Mouse (Mus musculus) heart, embryonic 14.5 days (tissue): ENCODE measurements around the gene Eif3c. TPM values are rescaled to one million over a fixed set of nuclear protein-coding genes. Genes with fewer than 3 reads are reported as not detected.

Source experiments
- ATAC-seq: fragments of 200-750 bp; cut with Nextera tagmentation; 2 replicates; pipeline ENCODE4 v1.8.0; 2017; ENCODE audit warnings: low read depth, moderate TSS enrichment; ENCODE audit not compliant: insufficient number of reproducible peaks, insufficient read depth, low FRiP score
- H3K27ac ChIP-seq, 2 experiments: fragments of 200-500 bp in 1 of 2; fragments of 300-500 bp in 1 of 2; sonication (generic) in 1 of 2; replicated peaks in 1 of 2; 2 replicates each; pipeline ENCODE4 v1.5.1; 2012 to 2014; ENCODE audit warnings: low read depth in 2 of 2, low read length in 2 of 2, control low read depth in 1 of 2, mild to moderate bottlenecking in 1 of 2, mixed read lengths in 1 of 2; ENCODE audit not compliant: control insufficient read depth in 1 of 2, insufficient read depth in 1 of 2
- H3K27me3 ChIP-seq: fragments of 300-500 bp; sonication (generic); 2 replicates; pipeline ENCODE4 v1.6.1; 2014; ENCODE audit warnings: mild to moderate bottlenecking, low read length, control low read depth; ENCODE audit not compliant: control insufficient read depth, insufficient read depth
- H3K36me3 ChIP-seq: fragments of 300-500 bp; sonication (generic); 2 replicates; pipeline ENCODE4 v1.6.1; 2014; ENCODE audit warnings: mild to moderate bottlenecking, control low read depth, low read length, mixed read lengths; ENCODE audit not compliant: control insufficient read depth, insufficient read depth
- H3K4me1 ChIP-seq, 2 experiments: fragments of 200-500 bp in 1 of 2; fragments of 300-500 bp in 1 of 2; sonication (generic) in 1 of 2; 2 replicates each; pipeline ENCODE4 v1.6.1; 2012 to 2014; ENCODE audit warnings: low read length in 2 of 2, control low read depth in 1 of 2, mixed read lengths in 1 of 2; ENCODE audit not compliant: control insufficient read depth in 2 of 2, insufficient read depth in 2 of 2
- H3K4me2 ChIP-seq: fragments of 300-500 bp; sonication (generic); 2 replicates; pipeline ENCODE4 v1.6.1; 2014; ENCODE audit warnings: mild to moderate bottlenecking, low read length
- H3K4me3 ChIP-seq, 2 experiments: fragments of 200-500 bp in 1 of 2; fragments of 300-500 bp in 1 of 2; sonication (generic) in 1 of 2; 2 replicates each; pipeline ENCODE4 v1.5.1; 2012 to 2014; ENCODE audit warnings: low read length in 2 of 2, mild to moderate bottlenecking in 2 of 2, control low read depth in 1 of 2, low read depth in 1 of 2, moderate library complexity in 1 of 2; ENCODE audit not compliant: control insufficient read depth in 1 of 2, insufficient read depth in 1 of 2
- H3K9ac ChIP-seq: fragments of 300-500 bp; sonication (generic); 2 replicates; pipeline ENCODE4 v1.6.1; 2014; ENCODE audit warnings: mild to moderate bottlenecking, low read length
- H3K9me3 ChIP-seq: fragments of 300-500 bp; sonication (generic); 2 replicates; pipeline ENCODE4 v1.6.1; 2016; ENCODE audit warnings: low read length, control low read depth; ENCODE audit not compliant: control insufficient read depth
- WGBS: fragments of 180-500 bp; shearing (Covaris S2); extraction: QIAGEN DNeasy Blood & Tissue Kit; methylation state at CpG from one replicate; pipeline ENCODE4 v1.1.7; 2014; 5-methylcytosine and 5-hydroxymethylcytosine counted together
- polyA plus RNA-seq: library from polyadenylated mRNA; unstranded; fragments of >200 nt; fragmentation: Nextera tagmentation; extraction: Ambion mirVana; gene quantifications from 2 replicates; pipeline ENCODE4 v1.2.1, GENCODE M21; 2014

Gene Eif3c
- polyA plus RNA-seq, 1 experiment from 2014 or later, result 116 TPM

- Histone ChIP-seq H3K36me3 (no peaks in the 10 kb centered on the region), H3K4me2 (no peak overlapping the region), H3K9ac (no peak overlapping the region), H3K27me3 (peaks cover 11% of the 10 kb centered on the region; the same call in 1 of the 2 replicates), H3K4me1 (no peaks in the 10 kb centered on the region), H3K4me3 (no peak overlapping the region), H3K9me3 (no peaks in the 10 kb centered on the region), H3K27ac (no peak overlapping the region)
- WGBS, result 55% methylated on average over 6 of the region's 6 CpGs
- ATAC-seq, result no peak
Measured at GRCm38 (mm10) chr7:126596414-126596813, 30.2 kb upstream of the Eif3c start.

GRCm38 (mm10) chr7:126595890-126596289 lies 29.7 kb upstream of the Eif3c start:
- Histone ChIP-seq H3K27ac (no peak overlapping the region), H3K27me3 (peaks cover 11% of the 10 kb centered on the region; the same call in 1 of the 2 replicates), H3K36me3 (no peaks in the 10 kb centered on the region), H3K9me3 (no peaks in the 10 kb centered on the region), H3K4me2 (no peak overlapping the region), H3K9ac (no peak overlapping the region), H3K4me3 (no peak overlapping the region), H3K4me1 (no peaks in the 10 kb centered on the region)
- no peak for ATAC-seq
- WGBS, result 73% methylated on average over 5 of the region's 5 CpGs

DNA sequence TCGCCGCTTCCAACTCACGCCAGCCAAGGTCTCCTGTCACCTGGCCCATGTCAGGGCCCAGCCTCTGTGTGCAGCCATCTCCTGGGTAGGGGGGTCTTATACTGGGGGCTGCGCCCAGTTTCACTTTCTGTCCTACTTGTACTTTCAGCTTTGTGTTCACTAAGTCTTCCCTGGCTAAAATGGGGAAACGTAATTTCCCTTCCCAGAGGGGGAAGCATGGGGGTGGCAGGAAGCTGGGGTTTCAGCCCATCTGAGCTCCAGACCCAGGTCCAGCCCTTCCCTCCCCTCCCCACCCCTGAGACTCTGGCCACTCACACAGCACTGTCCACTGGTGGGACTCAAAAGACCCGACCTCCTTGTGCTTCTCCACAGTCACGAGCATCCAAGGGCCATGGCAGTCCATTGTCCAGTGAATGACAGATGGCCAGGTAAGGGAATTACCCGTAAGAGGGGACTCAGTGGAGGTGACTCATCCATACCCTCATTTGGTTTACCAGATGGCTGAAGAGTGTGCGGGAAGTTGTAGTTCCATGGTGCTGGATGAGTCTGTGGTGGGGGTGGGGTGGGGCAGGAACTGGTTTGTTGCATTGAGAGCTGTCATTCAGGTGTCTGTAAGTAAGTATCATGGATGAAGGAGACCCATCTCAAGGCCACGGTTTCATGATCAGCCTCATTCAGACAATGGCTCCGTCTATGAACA lies 28.8 kb upstream of the Eif3c start, which contains the start of gene Il27:
Gene Il27, minus strand, starts transcription at position 80 of the 700 bp plus-strand sequence.
- no peak for ATAC-seq
- H3K9me3 ChIP-seq, result no peaks in the 10 kb centered on the region
- no peak within 1 kb of the TSS for H3K4me2 ChIP-seq
- H3K27ac ChIP-seq, result no peak within 1 kb of the TSS
- no peaks in the 10 kb centered on the region for H3K36me3 ChIP-seq
- H3K27me3 ChIP-seq, result peaks cover 11% of the 10 kb centered on the region; the same call in 1 of the 2 replicates
- no peak within 1 kb of the TSS for H3K4me3 ChIP-seq
- H3K9ac ChIP-seq, result no peak within 1 kb of the TSS
- no peaks in the 10 kb centered on the region for H3K4me1 ChIP-seq
- WGBS, result 77% methylated on average over 11 of the region's 11 CpGs

- peaks cover 10% of the 10 kb centered on the region for H3K27me3 ChIP-seq
- no peaks in the 10 kb centered on the region for H3K36me3 ChIP-seq
- no peak overlapping the region for H3K4me3 ChIP-seq
- peak overlapping the region; percentile 44 for H3K4me2 ChIP-seq
- no peak for ATAC-seq
- no peak overlapping the region for H3K27ac ChIP-seq
- H3K4me1 ChIP-seq, result peaks cover 0 to 3% of the 10 kb centered on the region in 2 experiments; a peak in 3 of 4 replicates
- no peaks in the 10 kb centered on the region for H3K9me3 ChIP-seq
- H3K9ac ChIP-seq, result peak overlapping the region; percentile 44; the same call in 1 of the 2 replicates
- 8% methylated on average over 16 of the region's 16 CpGs for WGBS
Measured at GRCm38 (mm10) chr7:126587779-126588178, 21.6 kb upstream of the Eif3c start.

DNA sequence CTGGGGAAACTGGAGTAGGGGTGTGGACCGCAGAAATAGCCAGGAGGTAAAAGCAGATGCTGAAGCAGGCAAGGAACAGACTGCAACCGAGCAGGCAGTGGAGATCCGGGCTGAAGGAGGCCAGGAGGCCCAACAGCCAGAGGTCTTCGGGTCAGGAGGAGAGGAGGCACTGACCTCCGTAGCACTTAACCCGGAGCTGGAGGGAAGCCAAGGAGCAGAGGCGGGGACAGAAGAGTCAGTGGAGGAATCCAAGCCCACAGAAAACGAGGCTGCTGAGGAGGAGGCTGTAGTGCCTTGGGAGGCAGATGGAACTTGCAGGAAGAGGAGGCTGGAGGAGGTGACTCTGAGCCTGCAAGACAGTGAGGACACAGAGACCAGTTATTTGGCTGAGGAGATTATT lies 20.6 kb upstream of the Eif3c start:
- 47% methylated on average over 8 of the region's 8 CpGs for WGBS
- Histone ChIP-seq H3K4me3 (no peak overlapping the region), H3K9ac (no peak overlapping the region), H3K9me3 (no peaks in the 10 kb centered on the region), H3K36me3 (no peaks in the 10 kb centered on the region), H3K27me3 (peaks cover 10% of the 10 kb centered on the region), H3K27ac (no peak overlapping the region), H3K4me1 (peaks cover 0 to 7% of the 10 kb centered on the region in 2 experiments), H3K4me2 (no peak overlapping the region)
- ATAC-seq, result no peak

GRCm38 (mm10) chr7:126585717-126586116 lies 19.5 kb upstream of the Eif3c start, which contains the start of gene Cln3:
Gene Cln3 (minus strand): TSS chr7:126585817.
- Histone ChIP-seq H3K27me3 (peaks cover 10% of the 10 kb centered on the region), H3K4me1 (peaks cover 0 to 7% of the 10 kb centered on the region in 2 experiments), H3K9ac (no peak within 1 kb of the TSS), H3K4me2 (no peak within 1 kb of the TSS), H3K36me3 (no peaks in the 10 kb centered on the region), H3K4me3 (no peak within 1 kb of the TSS), H3K9me3 (no peaks in the 10 kb centered on the region), H3K27ac (no peak within 1 kb of the TSS)
- 72% methylated on average over 6 of the region's 6 CpGs for WGBS
- ATAC-seq, result no peak

GRCm38 (mm10) chr7:126584506-126584977 lies 18.3 kb upstream of the Eif3c start, which contains the start of gene Apobr:
Gene Apobr (plus strand): TSS chr7:126584942.
- Histone ChIP-seq H3K27ac (no peak within 1 kb of the TSS; a peak in 2 of 4 replicates), H3K36me3 (no peaks in the 10 kb centered on the region), H3K9ac (no peak within 1 kb of the TSS), H3K4me1 (peaks cover 0 to 7% of the 10 kb centered on the region in 2 experiments), H3K27me3 (peaks cover 10% of the 10 kb centered on the region), H3K4me2 (peak within 1 kb of the TSS; percentile 88), H3K9me3 (no peaks in the 10 kb centered on the region), H3K4me3 (peak within 1 kb of the TSS in 1 of 2 experiments; percentile 56; a peak in 2 of 4 replicates)
- ATAC-seq, result no peak
- WGBS, result 63% methylated on average over 8 of the region's 8 CpGs
